Mouse (Mus musculus) NIH3T3 (cell line): Measurements from ENCODE around the gene Akt1s1.

ENCODE experiments used
- DNase-seq: peaks from one replicate; pipeline ENCODE4 v3.0.0-alpha.2; 2012; ENCODE audit warnings: low read depth

The Akt1s1 gene

GRCm38 (mm10) chr7:44848561-44849415 lies at the start of gene Akt1s1, which contains the start of gene Tbc1d17:
Akt1s1 (plus strand) TSS chr7:44848991.
Tbc1d17 (minus strand) TSS chr7:44849079.
- peak; percentile 100 for DNase-seq

- no peak for DNase-seq
These were observed 39.9 kb upstream of the Akt1s1 start for GRCm38 (mm10) chr7:44808927-44809326.

DNA sequence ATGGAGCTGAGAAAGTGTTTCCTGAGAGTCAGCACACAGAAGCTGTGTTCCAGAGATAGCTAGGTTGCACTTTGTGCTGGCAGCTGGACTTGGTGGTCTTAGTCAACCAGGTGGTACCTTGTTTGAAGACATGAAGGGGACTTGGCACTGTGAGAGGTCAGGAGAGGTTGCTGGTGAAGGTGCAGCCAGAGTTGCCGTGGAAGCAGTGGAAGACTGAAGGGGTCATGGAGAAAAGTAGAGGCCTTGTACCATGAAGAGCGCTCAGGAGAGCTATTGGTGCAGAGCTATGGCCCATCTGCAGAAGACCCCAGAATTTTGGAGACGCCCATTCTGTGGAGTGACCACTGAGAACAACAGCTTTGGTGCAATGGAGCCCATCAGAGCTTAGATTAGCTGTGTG lies 39.3 kb upstream of the Akt1s1 start:
- DNase-seq, result no peak

- no peak for DNase-seq
These were observed 38.4 kb upstream of the Akt1s1 start for GRCm38 (mm10) chr7:44810365-44810764.

DNA sequence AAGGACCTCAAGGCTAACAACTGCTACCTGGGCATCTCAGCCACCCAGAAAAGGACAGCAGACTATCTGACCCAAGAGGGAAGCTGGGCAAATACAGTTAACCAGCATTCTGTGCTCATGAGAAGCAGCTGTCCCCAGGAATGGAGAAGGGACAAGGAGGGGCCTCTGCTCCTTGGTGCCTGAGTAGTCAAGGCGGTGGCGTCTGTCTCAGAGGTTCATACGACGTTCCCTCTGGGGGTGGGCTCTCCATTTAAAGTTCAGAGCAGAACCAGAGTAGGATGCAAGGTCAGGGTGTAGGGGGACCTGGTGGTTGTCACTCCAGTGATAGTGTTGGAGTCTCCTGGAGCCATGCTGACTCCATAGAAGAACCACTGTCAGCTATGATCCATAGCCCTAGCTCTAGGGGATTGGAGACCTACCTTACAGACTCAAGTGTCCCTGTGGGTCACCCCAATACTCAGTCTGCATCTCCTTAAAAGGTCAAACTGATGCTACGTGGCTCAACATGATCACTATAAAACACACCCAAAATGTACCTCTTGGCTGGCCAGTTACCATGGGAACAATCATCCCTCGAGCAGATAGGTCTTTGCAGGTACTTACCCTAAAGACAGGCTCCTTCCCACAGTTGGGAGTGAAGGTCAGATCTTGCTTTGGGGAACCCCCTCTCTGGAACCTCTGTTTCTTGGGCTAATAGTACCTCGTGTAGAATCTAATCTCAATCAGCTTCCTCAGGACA lies 37.8 kb upstream of the Akt1s1 start:
- DNase-seq, result no peak

DNA sequence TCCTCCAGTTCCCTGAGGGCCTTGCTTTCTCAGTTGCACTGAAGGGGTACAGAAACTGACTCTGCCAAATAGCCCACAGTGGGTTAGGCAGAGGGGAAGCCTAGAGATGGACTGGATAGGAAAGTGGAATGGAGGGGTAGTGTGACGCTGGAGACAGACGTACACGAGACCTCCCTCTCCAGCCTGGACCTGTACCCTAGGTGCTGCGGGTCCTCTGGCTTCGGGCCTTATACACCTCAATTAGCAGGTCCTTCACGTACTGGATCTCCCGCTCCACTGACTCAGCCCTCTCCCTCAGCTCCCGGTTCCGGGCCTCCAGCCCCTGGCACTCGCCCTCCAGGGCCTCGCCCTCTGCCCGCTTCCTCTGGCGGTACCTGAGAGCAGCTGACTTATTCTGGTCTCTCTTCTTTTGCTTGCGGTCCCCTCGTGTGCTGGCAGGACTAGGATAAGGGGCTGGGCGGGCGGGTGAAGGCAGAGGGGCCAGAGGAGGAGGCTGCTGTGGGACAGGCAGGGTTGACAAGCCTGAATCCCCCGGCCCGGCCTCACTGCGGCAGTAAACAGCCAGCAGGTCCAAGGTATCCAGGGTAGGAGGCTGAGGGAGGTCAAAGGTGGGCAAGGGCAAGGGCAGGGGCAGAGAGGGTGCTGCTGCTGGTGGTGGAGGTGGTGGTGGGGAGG lies 36.0 kb upstream of the Akt1s1 start:
- no peak for DNase-seq

- DNase-seq, result no peak
These were observed 34.8 kb upstream of the Akt1s1 start for GRCm38 (mm10) chr7:44813985-44814384.

- peak; percentile 37 for DNase-seq
These were observed 34.4 kb upstream of the Akt1s1 start for GRCm38 (mm10) chr7:44814423-44814822.

DNA sequence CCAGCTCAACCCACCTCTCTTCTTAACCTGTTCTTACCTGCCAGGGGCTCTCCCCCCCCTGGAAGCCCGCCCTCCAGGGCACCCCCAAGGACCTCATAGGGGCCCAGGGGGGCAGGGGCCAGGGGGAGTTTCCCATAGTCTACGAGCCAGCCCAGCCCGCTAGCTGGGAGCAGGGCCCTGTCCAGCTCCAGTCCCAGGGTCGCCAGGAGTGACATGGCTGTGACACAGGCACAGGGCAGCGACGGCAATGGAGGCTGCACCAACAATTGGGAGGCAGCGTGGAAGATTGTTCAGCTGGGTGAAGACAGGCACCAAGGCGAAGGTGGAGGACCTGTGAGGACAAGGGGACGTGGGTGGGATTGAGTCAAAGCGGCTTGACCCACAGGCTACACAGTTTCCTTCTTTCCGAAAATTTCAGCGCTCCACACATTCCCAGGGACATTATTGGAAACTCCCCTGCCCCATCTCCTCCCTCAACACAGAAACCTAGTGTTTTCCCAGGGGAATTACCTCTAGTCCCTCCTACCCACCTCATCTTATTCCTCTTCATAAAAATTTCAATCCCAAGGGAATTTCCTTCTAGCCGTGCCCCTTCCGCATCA lies 33.7 kb upstream of the Akt1s1 start:
- DNase-seq, result no peak

DNA sequence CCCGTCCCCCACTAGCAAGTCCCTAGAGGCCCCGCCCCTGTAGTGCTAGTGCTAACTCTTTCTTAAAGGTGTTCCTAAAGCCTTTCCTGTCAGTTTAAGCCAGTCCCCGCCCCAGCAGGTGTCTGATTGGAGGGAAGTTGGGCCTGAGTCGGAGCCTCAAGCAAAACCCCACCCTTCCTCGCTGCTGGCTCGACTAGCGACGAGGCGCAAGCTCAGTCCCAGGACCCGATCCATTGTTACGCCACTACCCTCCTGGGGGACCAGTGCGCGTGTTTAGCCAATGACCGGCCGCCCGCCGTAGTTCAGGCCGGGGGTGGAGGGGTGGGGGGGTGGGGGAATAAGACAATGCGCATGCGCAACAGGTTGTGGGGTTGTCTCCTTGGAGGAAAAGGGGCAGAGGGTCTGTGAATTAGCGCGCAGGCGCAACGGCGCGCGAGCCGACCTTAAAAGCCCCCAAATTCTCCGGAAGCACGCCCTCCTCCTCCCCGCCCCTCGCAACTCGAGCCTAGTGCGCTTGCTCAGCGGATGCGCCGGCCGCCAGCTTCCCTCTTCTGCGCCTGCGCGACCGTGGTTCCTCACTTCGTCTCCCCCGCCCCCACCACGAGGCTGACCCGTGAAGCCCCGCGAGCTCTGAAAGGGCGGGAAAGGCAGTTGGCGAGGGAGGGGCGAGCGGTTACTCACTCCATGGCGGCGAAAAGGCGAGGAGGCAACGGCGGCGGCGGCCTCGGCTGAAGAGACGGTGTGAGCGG lies 32.9 kb upstream of the Akt1s1 start, which contains the start of the genes Nup62 and Il4i1:
Gene Nup62, plus strand, starts transcription at position 368 of the 749 bp plus-strand sequence.
Gene Il4i1, plus strand, starts transcription at position 667 of the 749 bp plus-strand sequence.
- peak; percentile 99 for DNase-seq

GRCm38 (mm10) chr7:44816470-44817021 lies 32.2 kb upstream of the Akt1s1 start, which contains the start of gene Atf5:
Atf5 (minus strand) TSS chr7:44816658.
- peak; percentile 87 for DNase-seq

DNA sequence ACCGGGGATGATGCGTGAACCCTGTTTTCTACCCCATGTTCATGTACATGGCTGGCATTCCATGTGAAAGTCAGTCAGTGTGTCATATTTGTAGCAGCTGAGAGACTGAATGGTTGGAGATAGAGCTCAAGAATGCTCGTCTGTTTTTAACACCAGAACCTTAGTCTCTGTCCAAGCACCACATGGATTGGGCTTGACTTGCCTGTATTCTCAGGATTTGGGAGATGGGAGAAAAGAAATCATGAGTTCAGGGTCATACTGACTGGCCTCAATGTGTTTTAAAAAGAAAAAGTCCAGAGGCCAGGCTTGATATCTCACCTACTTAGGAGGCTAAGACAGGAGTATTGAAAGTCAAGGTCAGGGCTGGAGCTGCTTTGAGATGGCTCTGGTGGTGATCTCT lies 31.4 kb upstream of the Akt1s1 start:
- DNase-seq, result peak; percentile 34

DNA sequence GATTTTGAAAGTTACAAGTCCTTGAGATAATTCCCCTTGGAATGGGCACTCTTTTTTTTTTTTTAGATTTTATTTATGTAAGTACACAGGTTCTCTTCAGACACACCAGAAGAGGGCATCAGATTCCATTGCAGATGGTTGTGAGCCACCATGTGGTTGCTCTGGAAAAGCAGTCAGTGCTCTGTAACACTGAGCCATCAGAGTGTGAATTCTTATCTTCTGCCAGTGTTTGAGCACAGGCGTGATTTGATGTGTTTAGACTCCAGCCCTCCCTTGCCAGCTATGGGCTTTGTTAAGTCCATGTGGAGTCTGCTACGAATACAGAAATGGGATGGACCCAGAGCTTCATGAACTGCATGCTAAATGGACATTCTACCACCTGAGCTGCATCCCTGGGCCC lies 30.6 kb upstream of the Akt1s1 start:
- DNase-seq, result peak; percentile 77

DNA sequence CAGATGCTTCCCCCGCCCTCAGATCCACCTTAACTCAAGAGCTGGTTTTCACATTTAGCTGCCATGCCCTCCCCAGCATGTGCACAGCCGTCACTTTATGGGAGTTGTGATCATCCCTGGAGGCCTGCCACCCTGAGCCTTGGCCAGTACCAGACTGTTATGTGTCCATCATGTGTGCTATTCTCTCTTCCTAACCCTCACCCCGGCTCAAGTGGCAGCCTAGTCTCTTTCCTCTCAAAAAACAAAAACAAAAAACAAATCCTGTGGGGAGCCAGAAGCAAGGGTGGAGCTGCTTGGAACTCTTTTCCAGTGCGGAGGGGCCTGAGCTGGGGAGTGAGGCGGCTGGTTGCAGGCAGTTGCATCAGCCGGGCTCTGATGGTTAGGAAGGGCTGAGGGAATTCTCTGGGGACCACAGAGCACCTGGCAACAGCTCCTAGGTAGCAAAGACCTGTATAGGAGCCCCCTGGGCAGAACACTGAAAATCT lies 30.0 kb upstream of the Akt1s1 start:
- DNase-seq, result peak; percentile 89

DNA sequence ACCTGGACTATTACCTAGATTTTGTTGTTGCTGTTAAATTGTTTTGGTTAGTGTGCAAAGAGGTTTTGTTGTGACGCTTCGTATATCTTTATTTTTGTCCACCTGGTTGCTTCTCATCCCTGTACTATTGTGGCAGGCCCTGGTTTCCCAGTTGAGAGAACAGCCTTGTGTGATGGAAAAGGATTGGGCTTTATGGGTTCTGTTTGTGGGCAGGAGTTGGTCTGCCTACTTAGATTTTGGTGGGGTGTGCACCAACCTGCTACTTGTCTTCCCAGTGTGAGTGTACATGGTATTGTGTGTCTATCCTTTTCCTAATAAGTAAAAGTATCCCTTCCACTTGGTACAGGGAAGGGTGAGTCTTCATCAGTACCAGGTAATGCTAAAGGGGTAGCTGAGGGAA lies 29.4 kb upstream of the Akt1s1 start:
- DNase-seq, result no peak

GRCm38 (mm10) chr7:44819863-44820262 lies 28.9 kb upstream of the Akt1s1 start:
- no peak for DNase-seq

DNA sequence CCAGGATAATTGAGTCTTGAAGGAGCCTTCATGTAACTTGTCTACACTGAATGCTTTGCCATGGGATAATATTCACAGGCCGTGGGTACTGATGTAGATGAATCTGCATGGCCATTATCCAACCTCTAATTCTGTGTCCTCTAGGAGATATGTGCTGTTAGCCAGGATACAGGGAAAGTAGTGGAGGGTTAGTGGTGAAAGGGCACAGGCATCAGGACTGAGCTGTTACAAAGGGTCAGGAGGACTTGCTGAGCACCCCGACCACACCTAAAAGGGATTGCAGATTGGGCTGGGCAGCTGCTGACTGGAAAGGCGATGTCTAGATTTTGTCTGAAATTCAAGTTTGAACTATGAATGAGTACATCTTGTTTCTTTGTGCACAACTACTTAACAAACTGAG lies 28.3 kb upstream of the Akt1s1 start:
- no peak for DNase-seq

DNA sequence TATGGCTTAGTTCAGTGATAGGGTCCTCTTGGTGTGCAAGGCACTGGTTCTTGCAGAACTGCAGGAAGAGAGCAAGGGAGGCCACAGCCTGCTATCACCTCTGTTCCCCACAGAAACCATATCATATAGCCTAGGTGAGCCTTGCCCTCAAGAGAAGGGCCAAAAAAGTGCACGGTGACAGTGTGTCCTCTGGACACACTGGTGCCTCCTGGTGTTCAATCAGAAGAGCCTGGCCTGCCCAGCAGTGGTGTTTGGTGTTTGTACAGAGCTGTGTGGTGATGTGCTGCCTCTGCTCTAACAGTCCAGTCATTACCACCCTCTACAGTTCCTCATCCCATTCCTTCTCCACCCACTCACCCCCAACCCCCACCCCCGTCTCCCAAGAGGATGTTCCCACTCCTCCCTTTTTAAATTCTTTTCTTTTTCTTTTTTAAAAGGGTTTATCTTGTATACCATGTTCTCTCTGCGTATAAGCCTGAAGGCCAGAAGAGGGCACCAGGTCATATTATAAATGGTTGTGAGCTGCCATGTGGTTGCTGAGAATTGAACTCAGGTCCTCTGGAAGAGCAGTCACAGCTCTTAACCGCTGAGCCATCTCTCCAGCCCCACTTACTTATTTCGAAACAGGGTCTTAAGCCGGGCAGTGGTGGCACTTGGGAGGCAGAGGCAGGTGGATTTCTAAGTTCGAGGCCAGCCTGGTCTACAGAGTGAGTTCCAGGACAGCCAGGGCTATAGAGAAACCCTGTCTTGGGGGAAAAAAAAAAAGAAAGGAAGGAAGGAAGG lies 26.9 kb upstream of the Akt1s1 start:
- no peak for DNase-seq

GRCm38 (mm10) chr7:44823409-44823808 lies 25.4 kb upstream of the Akt1s1 start:
- peak; percentile 39 for DNase-seq

GRCm38 (mm10) chr7:44824872-44825271 lies 23.9 kb upstream of the Akt1s1 start:
- peak; percentile 90 for DNase-seq
